ENCODE assay signal across 8 mouse cellular contexts in the genomic region with DNA sequence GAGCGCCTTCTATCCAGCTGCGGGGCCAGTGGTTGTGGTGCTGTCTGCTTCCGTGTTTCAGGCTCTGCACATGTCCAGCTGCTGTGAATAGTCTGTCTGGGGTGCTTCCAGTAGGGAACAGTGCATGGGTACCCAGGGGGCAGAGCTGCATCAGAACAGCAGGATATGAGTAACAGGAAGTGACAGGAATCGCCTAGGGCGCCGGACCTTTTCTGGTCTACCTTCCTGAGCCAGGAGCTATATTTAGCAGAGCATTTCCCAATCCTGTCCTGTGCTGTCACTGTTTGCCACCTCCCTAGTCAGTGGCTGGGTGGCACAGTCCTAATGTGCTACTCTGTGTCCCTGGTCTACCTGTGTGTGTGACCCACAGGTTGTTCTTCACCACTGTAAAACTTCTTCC. TPM values are rescaled to one million over a fixed set of nuclear protein-coding genes. Genes with fewer than 3 reads are reported as not detected.
DNase-seq lines count a peak whose midpoint lies in the region; ATAC-seq lines count a peak whose summit lies in the region.

No protein-coding gene starts in this region.

- WGBS in kidney, embryonic 14.5 days, result 81% methylated on average over 6 of the region's 6 CpGs
- WGBS in midbrain, embryonic 10.5 days, result 86% methylated on average over 6 of the region's 6 CpGs

- no peak overlapping the region for H3K4me3 ChIP-seq in kidney, embryonic 14.5 days (ENCODE audit: low read length)
- no peak overlapping the region for H3K4me3 ChIP-seq in midbrain, embryonic 10.5 days

- no peaks in the 10 kb centered on the region for H3K27me3 ChIP-seq in kidney, embryonic 14.5 days (ENCODE audit: control insufficient read depth, insufficient read depth, low read length)
- H3K27me3 ChIP-seq in midbrain, embryonic 10.5 days (ENCODE audit: low read depth, poor library complexity, severe bottlenecking), result no peaks in the 10 kb centered on the region

- no peaks in the 10 kb centered on the region for H3K36me3 ChIP-seq in kidney, embryonic 14.5 days (ENCODE audit: control insufficient read depth, insufficient read depth, low read length)
- H3K36me3 ChIP-seq in midbrain, embryonic 10.5 days, result peaks cover 20% of the 10 kb centered on the region; the same call in 1 of the 2 replicates

- no peaks in the 10 kb centered on the region for H3K4me1 ChIP-seq in kidney, embryonic 14.5 days (ENCODE audit: control insufficient read depth, insufficient read depth, low read length)
- H3K4me1 ChIP-seq in midbrain, embryonic 10.5 days, result no peaks in the 10 kb centered on the region

- H3K9me3 ChIP-seq in kidney, embryonic 14.5 days (ENCODE audit: control insufficient read depth, low read length), result no peaks in the 10 kb centered on the region
- no peaks in the 10 kb centered on the region for H3K9me3 ChIP-seq in midbrain, embryonic 10.5 days (replicated peaks)

- DNase-seq in layer of hippocampus, adult 9-11 months, result peak; percentile 40
- no peak for DNase-seq in layer of hippocampus, postnatal 36 days
- peak; percentile 75 to 83 for DNase-seq in heart, adult 18-20 months
- DNase-seq in mesoderm, embryonic 11.5 days (ENCODE audit: low read depth, low spot score), result peak; percentile 6
- DNase-seq in layer of hippocampus, adult 8-10 months (ENCODE audit: low spot score in 2 of 2), result no peak
- DNase-seq in cerebellum, adult 11-12 months, result no peak
- DNase-seq in midbrain, embryonic 10.5 days (ENCODE audit: low spot score), result no peak

- no peak for ATAC-seq in kidney, embryonic 14.5 days (ENCODE audit: low FRiP score, low TSS enrichment)

- H3K4me2 ChIP-seq in kidney, embryonic 14.5 days (replicated peaks; ENCODE audit: low read depth, low read length), result no peak overlapping the region

- H3K9ac ChIP-seq in kidney, embryonic 14.5 days (ENCODE audit: low read depth, low read length), result no peak overlapping the region

- 0 out of 2 replicates have a peak overlapping the region, but pooled peaks have one; percentile 14 for H3K27ac ChIP-seq in kidney, embryonic 14.5 days (ENCODE audit: low read depth, low read length)
- no peak overlapping the region for H3K27ac ChIP-seq in midbrain, embryonic 10.5 days (replicated peaks)

RNA-seq across cellular contexts. Expression of a gene that starts 47.9 kb away (rescaled TPM):
- total RNA-seq in layer of hippocampus, postnatal 36 days (2021), result 100 to 1,000 TPM; 104 to 118 TPM
- 10 to 100 TPM; 35.1 to 46.8 TPM for total RNA-seq in heart, adult 18-20 months (2021)
- polyA plus RNA-seq in kidney, embryonic 14.5 days (2014; fragmentation: Nextera tagmentation; extraction: Ambion mirVana), result 18.1 and 32.6 TPM in 2 replicates
- 100 to 1,000 TPM; 102 to 113 (median 110) TPM for total RNA-seq in layer of hippocampus, adult 8-10 months (2022)
- polyA plus RNA-seq in midbrain, embryonic 10.5 days (2016; fragmentation: Nextera tagmentation; extraction: Ambion mirVana), result 37.8 and 41.6 TPM in 2 replicates

Comparison
In these comparisons a context has a peak if more than half of its experiments do, and no peak if none do; other contexts are left out.
1. DNase-seq: peak in layer of hippocampus, adult 9-11 months (single experiment), heart, adult 18-20 months (2 of 2) and mesoderm, embryonic 11.5 days (single experiment); none in layer of hippocampus, postnatal 36 days (0 of 2), layer of hippocampus, adult 8-10 months (0 of 2), cerebellum, adult 11-12 months (single experiment) and midbrain, embryonic 10.5 days (single experiment).